Mouse (Mus musculus) olfactory bulb, adult 2 months (tissue): Measurements from ENCODE around the gene Znrf1.

Experiments
- CTCF ChIP-seq: fragments of 200-500 bp; IDR thresholded peaks from 2 replicates; pipeline ENCODE4 v1.5.1; 2012; ENCODE audit warnings: low read depth, mild to moderate bottlenecking, low read length, moderate library complexity; ENCODE audit not compliant: insufficient read depth
- POLR2A ChIP-seq: fragments of 200-500 bp; IDR thresholded peaks from 2 replicates; pipeline ENCODE4 v1.6.1; 2012; ENCODE audit warnings: mild to moderate bottlenecking, low read depth, low read length, moderate library complexity; ENCODE audit not compliant: insufficient read depth

GRCm38 (mm10) chr8:111650651-111651050 lies 114.8 kb downstream of the Znrf1 start:
- TF ChIP-seq POLR2A (no peak), CTCF (no peak)
